Mouse (Mus musculus) erythroblast, adult 5-6 weeks (primary cell): ENCODE data around the gene Gpm6a. TPM values are rescaled to one million over a fixed set of nuclear protein-coding genes. Genes with fewer than 3 reads are reported as not detected.
"Not testable (repeated sequence)": the region's sequence is repeated elsewhere in the genome, so short reads cannot be mapped to it uniquely, and the experiment has no call there.

Experiments
- ATAC-seq: replicated peaks from 2 replicates; pipeline ENCODE4 v1.8.0; 2016; ENCODE audit warnings: moderate number of reproducible peaks, mild to moderate bottlenecking, moderate TSS enrichment, inconsistent platforms; ENCODE audit not compliant: poor library complexity, low FRiP score, severe bottlenecking
- total RNA-seq, 2 experiments: library from RNA; stranded (forward) in 1 of 2; stranded (reverse) in 1 of 2; fragments of 150-400 nt in 1 of 2; fragments of 200-764, 138-1000 nt in 1 of 2; gene quantifications; 2 replicates each; pipeline versions ENCODE4 v1.2.3 to v1.2.4; 2015 to 2017; ENCODE audit warnings: low replicate concordance in 2 of 2

The Gpm6a gene
- total RNA-seq, 2 experiments from 2014 or later: not detected

- ATAC-seq: no peak
These were observed 41.0 kb downstream of the Gpm6a start for GRCm38 (mm10) chr8:54995662-54996061.

- no peak for ATAC-seq
These were observed 47.8 kb downstream of the Gpm6a start for GRCm38 (mm10) chr8:55002398-55002797.

DNA sequence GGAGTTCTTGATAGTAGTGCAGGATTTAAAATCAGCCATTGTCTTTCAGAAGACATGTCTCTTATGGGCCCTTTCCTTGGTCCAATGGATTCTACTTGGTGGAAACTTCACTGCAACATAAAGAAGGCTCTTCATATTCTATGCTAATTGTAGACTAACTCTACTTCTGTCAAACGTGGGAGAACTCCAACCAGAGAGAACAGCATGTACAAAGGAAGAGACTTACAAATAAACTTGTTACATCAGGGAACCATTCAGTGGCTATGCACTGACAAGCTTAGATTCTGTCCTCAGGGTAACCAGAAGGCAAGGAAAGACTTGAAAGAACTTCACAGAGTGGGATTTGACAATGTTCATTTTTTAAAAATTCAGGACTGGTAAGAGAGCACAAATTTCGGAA, 48.3 kb downstream of the Gpm6a start:
- no peak for ATAC-seq

- ATAC-seq: no peak
These were observed 57.6 kb downstream of the Gpm6a start for GRCm38 (mm10) chr8:55012228-55012627.

DNA sequence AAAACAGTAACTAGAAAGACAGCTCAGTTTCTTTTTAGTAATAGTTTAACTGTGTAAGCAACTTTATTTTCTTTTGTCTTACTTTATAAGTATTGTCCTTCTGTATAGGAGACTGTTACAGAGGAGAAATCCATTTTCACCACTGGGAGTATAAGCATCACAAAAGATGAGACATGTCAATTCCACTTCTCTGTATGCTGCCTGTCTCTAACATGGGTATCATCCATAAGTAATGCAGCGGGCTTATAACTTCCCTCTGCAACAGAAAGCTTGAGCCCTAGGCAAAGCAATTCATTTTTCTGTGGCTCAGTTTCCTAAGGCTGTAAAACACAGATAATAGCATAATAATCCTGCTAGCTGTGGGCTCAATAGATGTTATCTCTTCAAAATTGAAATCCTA, 62.4 kb downstream of the Gpm6a start:
- no peak for ATAC-seq

- ATAC-seq: no peak
These were observed 71.4 kb downstream of the Gpm6a start for GRCm38 (mm10) chr8:55025851-55026660.

- ATAC-seq: no peak
These were observed 72.0 kb downstream of the Gpm6a start for GRCm38 (mm10) chr8:55026661-55027000.

- ATAC-seq: no peak
These were observed 73.7 kb downstream of the Gpm6a start for GRCm38 (mm10) chr8:55028371-55028770.

DNA sequence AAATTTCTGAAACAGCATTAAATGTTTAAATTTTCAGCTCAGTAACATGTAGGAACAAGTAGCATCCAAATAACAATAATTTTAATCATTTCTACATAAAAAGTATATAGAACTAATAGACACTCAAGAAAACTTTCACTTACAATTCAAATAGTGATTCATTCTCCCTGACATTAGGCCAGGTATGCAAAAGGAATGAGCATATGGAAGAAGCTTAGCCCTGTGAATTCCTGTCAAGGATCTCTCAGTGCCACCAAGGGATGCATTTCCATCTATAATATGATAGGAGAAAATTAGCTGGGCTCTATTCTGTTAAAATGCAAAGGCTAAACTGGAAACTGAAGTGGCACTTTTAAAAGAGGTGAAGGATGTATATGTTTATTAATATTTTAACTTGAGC, 76.5 kb downstream of the Gpm6a start:
- ATAC-seq: no peak

DNA sequence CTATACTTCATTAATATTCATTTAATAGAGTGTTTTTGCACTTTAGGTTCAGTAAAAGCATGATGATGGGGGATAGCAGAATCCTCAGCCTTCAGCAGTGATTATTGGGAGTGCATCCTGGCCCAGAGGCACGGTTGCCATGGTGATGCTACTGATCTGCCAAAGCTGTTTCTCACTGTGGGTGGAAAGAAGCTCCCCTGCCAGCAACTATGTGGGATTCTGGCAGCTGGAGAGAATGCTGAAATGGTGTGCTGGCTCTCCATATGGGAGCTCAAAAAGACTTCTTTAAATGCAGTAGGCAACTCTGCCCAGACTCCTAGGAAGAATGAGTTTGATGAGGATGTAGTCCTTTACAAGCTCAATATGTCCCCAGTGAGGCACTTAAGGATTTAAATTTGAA, 79.7 kb downstream of the Gpm6a start:
- ATAC-seq: no peak

GRCm38 (mm10) chr8:55035416-55035815, 80.8 kb downstream of the Gpm6a start:
- ATAC-seq: no peak

DNA sequence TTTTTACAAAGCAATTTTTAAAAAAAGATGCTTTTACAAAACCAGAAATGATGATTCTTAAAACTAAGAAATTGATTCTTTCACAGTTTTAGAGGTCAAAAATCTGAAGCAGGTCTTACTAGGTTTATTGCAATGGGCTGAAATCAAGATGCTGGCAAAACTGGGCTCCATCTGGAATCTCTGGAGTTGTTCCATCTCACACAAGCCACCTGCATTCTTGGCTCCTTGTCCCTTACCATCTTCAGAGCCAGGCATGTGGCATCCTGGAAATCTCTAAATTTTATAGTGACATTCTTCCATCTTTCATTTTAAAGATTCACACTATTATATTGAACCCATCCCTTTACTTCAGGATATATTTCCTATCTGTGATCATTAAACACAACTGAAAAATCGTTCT, 88.3 kb downstream of the Gpm6a start:
- ATAC-seq: no peak

DNA sequence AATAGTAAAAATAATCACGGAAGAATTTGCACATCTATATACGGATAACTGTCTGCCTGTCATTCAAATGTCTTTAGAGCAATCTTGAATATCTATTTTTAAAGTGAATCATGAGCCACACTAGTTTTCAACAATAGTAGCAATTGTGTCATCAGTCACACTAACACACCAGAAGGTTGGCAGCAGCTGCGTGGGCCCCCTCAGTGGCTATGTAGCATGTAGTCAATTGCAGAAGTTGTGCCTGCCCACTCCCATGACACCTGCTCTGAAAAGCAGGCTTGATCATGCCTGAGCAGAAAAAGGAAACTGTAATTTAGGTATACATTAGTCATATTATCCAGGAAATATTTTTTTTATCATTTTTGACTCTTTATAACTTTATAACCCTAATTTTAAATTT, 93.8 kb downstream of the Gpm6a start:
- ATAC-seq: no peak

GRCm38 (mm10) chr8:55049979-55050378, 95.3 kb downstream of the Gpm6a start:
- no peak for ATAC-seq

GRCm38 (mm10) chr8:55068811-55069210, 114.2 kb downstream of the Gpm6a start:
- not testable (repeated sequence) for ATAC-seq

GRCm38 (mm10) chr8:55073481-55073880, 118.8 kb downstream of the Gpm6a start:
- ATAC-seq: no peak

DNA sequence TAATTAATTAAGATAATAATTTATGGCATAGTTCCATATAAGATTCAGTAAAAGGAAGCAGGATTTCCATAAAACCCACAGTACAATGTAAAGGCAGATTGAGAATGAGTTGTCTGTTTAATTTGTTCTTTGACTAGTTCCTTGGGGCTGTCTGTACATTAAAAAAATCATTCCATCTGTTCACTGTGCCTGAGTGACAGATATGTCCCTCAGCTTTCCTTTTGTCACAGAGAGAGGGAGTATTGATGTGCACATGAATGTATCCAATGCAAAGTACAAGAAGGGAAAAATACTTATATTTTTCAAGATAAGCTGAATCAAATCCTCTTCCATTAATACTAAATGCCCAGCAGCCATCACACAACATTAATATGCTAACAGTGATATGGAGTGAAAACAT, 147.6 kb downstream of the Gpm6a start:
- no peak for ATAC-seq

- ATAC-seq: no peak
These were observed 148.4 kb downstream of the Gpm6a start for GRCm38 (mm10) chr8:55103065-55103464.

DNA sequence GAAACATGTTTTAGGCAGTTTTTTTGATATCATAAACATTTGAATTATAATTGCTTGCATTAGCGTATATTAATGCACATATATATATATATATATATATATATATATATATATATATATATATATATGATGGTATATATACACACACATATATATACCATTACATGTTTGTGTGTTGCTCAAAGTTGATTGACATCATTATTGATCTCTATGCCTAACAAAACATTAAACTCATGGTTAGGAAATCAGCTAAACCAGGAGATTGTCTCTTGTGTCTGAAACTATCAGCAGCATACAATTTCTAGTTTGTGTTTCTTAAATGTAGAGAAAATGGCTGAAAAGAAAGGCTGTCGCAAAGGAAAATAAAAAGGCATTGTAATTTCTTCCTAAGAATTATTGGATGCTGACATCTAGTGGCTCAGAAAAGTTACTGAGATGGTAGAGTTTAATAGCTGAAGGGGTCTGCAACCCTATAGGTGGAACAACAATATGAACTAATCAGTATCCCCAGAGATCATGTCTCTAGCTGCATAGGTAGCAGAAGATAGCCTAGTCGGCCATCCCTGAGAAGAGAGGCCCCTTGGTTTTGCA, 149.3 kb downstream of the Gpm6a start:
- ATAC-seq: no peak
